Comparison of ENCODE assay signal across 8 mouse cellular contexts in the genomic region with DNA sequence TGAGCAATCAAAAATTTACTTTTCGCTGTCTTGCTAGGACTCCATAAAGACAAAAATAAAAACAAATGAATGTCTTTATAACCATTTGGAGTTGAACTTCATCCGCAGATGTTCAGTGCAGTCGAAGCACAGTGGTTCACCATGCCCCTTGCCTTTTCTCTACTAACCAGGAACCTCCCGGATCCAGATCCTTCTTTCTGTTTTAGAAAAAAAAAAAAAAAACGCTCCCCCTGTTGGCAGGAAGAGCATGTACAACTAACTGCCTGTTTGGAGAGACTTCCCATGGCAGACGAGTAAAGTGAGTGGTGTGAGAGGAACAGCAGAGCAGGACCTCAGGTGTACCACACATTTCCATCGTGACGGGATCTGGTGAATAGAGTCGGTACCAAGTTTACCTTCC. TPM values are rescaled to one million over a fixed set of nuclear protein-coding genes. Genes with fewer than 3 reads are reported as not detected.
A peak's percentile ranks its signal among the peaks of the same experiment; 100 is the strongest.
DNase-seq lines count a peak whose midpoint lies in the region; ATAC-seq lines count a peak whose summit lies in the region.

No protein-coding gene starts in this region.

- H3K27ac ChIP-seq in lung, embryonic 15.5 days: no peak overlapping the region
- no peak overlapping the region for H3K27ac ChIP-seq in heart, embryonic 14.5 days (replicated peaks in 1 of 2; ENCODE audit: control insufficient read depth in 1 of 2, insufficient read depth in 1 of 2, low read depth in 2 of 2, low read length in 2 of 2)
- peak overlapping the region; percentile 91 for H3K27ac ChIP-seq in liver, embryonic 15.5 days (replicated peaks)
- no peak overlapping the region for H3K27ac ChIP-seq in stomach, embryonic 14.5 days (ENCODE audit: low read length)

- H3K4me2 ChIP-seq in lung, embryonic 15.5 days: peak overlapping the region; percentile 65
- H3K4me2 ChIP-seq in heart, embryonic 14.5 days (ENCODE audit: low read length): peak overlapping the region; percentile 94
- peak overlapping the region; percentile 79 for H3K4me2 ChIP-seq in liver, embryonic 15.5 days
- H3K4me2 ChIP-seq in stomach, embryonic 14.5 days (replicated peaks; ENCODE audit: low read depth, low read length): peak overlapping the region; percentile 76

- no peak for ATAC-seq in lung, embryonic 15.5 days (ENCODE audit: borderline replicate concordance, extremely low read depth, low FRiP score, low TSS enrichment)
- no peak for ATAC-seq in heart, embryonic 14.5 days (ENCODE audit: insufficient number of reproducible peaks, insufficient read depth, low FRiP score, low read depth)
- no peak for ATAC-seq in liver, embryonic 15.5 days (ENCODE audit: insufficient read depth)
- no peak for ATAC-seq in stomach, embryonic 14.5 days (ENCODE audit: insufficient number of reproducible peaks, insufficient read depth, low FRiP score, low read depth)

- no peaks in the 10 kb centered on the region for H3K27me3 ChIP-seq in lung, embryonic 15.5 days
- H3K27me3 ChIP-seq in heart, embryonic 14.5 days (ENCODE audit: control insufficient read depth, insufficient read depth, low read length): no peaks in the 10 kb centered on the region
- H3K27me3 ChIP-seq in liver, embryonic 15.5 days: peaks cover 4% of the 10 kb centered on the region; the same call in 1 of the 2 replicates
- no peaks in the 10 kb centered on the region for H3K27me3 ChIP-seq in stomach, embryonic 14.5 days (ENCODE audit: control insufficient read depth, insufficient read depth, low read length)

- 29% methylated on average over 9 of the region's 9 CpGs for WGBS in lung, embryonic 15.5 days
- WGBS in heart, embryonic 14.5 days: 27% methylated on average over 9 of the region's 9 CpGs
- 12% methylated on average over 9 of the region's 9 CpGs for WGBS in liver, embryonic 15.5 days (ENCODE audit: insufficient replicate concordance)
- WGBS in stomach, embryonic 14.5 days: 42% methylated on average over 9 of the region's 9 CpGs

- no peaks in the 10 kb centered on the region for H3K9me3 ChIP-seq in lung, embryonic 15.5 days
- H3K9me3 ChIP-seq in heart, embryonic 14.5 days (ENCODE audit: control insufficient read depth, low read length): no peaks in the 10 kb centered on the region
- H3K9me3 ChIP-seq in liver, embryonic 15.5 days (replicated peaks): no peaks in the 10 kb centered on the region
- no peaks in the 10 kb centered on the region for H3K9me3 ChIP-seq in stomach, embryonic 14.5 days (ENCODE audit: control insufficient read depth, low read depth, low read length)

- H3K4me1 ChIP-seq in lung, embryonic 15.5 days: peaks cover 17% of the 10 kb centered on the region
- peaks cover 2 to 21% of the 10 kb centered on the region in 2 experiments; a peak in 3 of 4 replicates for H3K4me1 ChIP-seq in heart, embryonic 14.5 days (ENCODE audit: control insufficient read depth in 2 of 2, insufficient read depth in 2 of 2, low read length in 2 of 2)
- H3K4me1 ChIP-seq in liver, embryonic 15.5 days (replicated peaks): peaks cover 42% of the 10 kb centered on the region
- peaks cover 7% of the 10 kb centered on the region; the same call in 1 of the 2 replicates for H3K4me1 ChIP-seq in stomach, embryonic 14.5 days (ENCODE audit: control insufficient read depth, insufficient read depth, low read length)

- no peak overlapping the region for H3K9ac ChIP-seq in lung, embryonic 15.5 days
- peak overlapping the region; percentile 84; the same call in 1 of the 2 replicates for H3K9ac ChIP-seq in heart, embryonic 14.5 days (ENCODE audit: low read length)
- peak overlapping the region; percentile 95 for H3K9ac ChIP-seq in liver, embryonic 15.5 days
- no peak overlapping the region for H3K9ac ChIP-seq in stomach, embryonic 14.5 days (replicated peaks; ENCODE audit: low read depth, low read length)

- peak overlapping the region; percentile 92 for H3K4me3 ChIP-seq in lung, embryonic 15.5 days
- H3K4me3 ChIP-seq in heart, embryonic 14.5 days (ENCODE audit: control insufficient read depth in 1 of 2, insufficient read depth in 1 of 2, low read depth in 1 of 2, low read length in 2 of 2): peak overlapping the region in 1 of 2 experiments; percentile 83; a peak in 2 of 4 replicates
- H3K4me3 ChIP-seq in liver, embryonic 15.5 days (replicated peaks): peak overlapping the region; percentile 96
- peak overlapping the region; percentile 76 for H3K4me3 ChIP-seq in stomach, embryonic 14.5 days (ENCODE audit: low read depth, low read length)

- H3K36me3 ChIP-seq in lung, embryonic 15.5 days: no peaks in the 10 kb centered on the region
- H3K36me3 ChIP-seq in heart, embryonic 14.5 days (ENCODE audit: control insufficient read depth, insufficient read depth, low read length): no peaks in the 10 kb centered on the region
- H3K36me3 ChIP-seq in liver, embryonic 15.5 days (replicated peaks): peaks cover 29% of the 10 kb centered on the region
- H3K36me3 ChIP-seq in stomach, embryonic 14.5 days (ENCODE audit: control insufficient read depth, insufficient read depth, low read length): no peaks in the 10 kb centered on the region

- DNase-seq in lung, postnatal 25 days (ENCODE audit: low spot score): no peak
- DNase-seq in brain, adult 2 months (ENCODE audit: low read depth, low spot score): peak; percentile 68
- no peak for DNase-seq in adrenal gland, postnatal 14 days
- DNase-seq in thymus, postnatal 4 days: no peak

RNA-seq across cellular contexts. Expression of gene Gclc, which starts 1.7 kb away (rescaled TPM):
- 16.1 and 19.8 TPM in 2 replicates for polyA plus RNA-seq in lung, embryonic 15.5 days (2015; fragmentation: Nextera tagmentation; extraction: Ambion mirVana)
- 8.2 and 9.8 TPM in 2 replicates for polyA plus RNA-seq in heart, embryonic 14.5 days (2014; fragmentation: Nextera tagmentation; extraction: Ambion mirVana)
- 24.9 and 28.6 TPM in 2 replicates for polyA plus RNA-seq in liver, embryonic 15.5 days (2015; fragmentation: Nextera tagmentation; extraction: Ambion mirVana)
- 16.2 and 20.7 TPM in 2 replicates for polyA plus RNA-seq in stomach, embryonic 14.5 days (2014; fragmentation: Nextera tagmentation; extraction: Ambion mirVana)
- 39.5 and 45.1 TPM in 2 replicates for total RNA-seq in adrenal gland, postnatal 14 days (2021)

Comparison
In these comparisons a context has a peak if more than half of its experiments do, and no peak if none do; other contexts are left out.
1. H3K9ac ChIP-seq: peak in heart, embryonic 14.5 days (single experiment) and liver, embryonic 15.5 days (single experiment); none in lung, embryonic 15.5 days (single experiment) and stomach, embryonic 14.5 days (single experiment).
2. Peak in every context shown above with its lines, with median percentiles within 50 percentile points of each other: H3K4me2 ChIP-seq.